Mouse (Mus musculus) ovary, postnatal 36 days (tissue): ENCODE measurements around the gene Bfsp1.

Experiments used
- DNase-seq: peaks from one replicate; pipeline ENCODE4 v3.0.0; 2022; ENCODE audit warnings: low spot score, mixed read lengths

Bfsp1 gene

DNA sequence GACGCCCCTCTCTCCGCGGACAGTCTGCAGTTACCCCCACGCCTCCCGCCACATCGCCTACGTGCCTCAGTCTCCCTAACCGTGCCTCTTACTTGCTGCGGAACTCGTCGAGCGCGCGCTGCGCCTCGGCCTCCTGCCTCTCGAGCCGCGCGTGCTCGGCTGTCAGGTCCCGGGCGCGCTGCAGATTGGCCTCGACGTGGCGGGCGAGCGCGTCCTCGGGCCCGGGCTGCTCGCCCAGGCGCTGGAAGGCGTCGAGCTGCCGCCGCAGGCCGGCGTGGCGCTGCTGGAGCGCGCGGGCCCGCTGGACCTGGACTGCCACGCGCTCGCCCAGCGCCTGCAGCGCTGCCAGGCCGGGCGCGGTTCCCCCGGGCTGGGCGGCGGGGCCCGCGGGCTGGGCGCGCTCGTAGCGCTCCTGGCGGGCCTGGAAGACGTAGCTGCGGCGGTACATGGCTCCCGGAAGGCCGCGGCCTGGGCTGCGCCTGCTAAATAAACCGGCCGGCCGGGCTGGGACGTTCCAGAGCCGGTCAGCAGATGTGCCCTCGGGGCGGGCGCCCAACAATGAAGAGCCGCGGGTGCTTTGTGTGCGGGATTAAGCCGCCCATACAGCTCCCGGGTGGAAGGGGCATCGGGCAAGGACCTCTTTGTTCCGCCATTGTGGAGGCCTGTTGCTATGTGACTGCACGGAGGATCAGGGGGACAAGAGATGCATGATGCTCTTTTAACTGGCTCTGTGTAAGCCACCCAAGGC is at the start of gene Bfsp1:
Gene Bfsp1, minus strand, starts transcription at position 690 of the 748 bp plus-strand sequence.
- peak; percentile 71 for DNase-seq

DNA sequence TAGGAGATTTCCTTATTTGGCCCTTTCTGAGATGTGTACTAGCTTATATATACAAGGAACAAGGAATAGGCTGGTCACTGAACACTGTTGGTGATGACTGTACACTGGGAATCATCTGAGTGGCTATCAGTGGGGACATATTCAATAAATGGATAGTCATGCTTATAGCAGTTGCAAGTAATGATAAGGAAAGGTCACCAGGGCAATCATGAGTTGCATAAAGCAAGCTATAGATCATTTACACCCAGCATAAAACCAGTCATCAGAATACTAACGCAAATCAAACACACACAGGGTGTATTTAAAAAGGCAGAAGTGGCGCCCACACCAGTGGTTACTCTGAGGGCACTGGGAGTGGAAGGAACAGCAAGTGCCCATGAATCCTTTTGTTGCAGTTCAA is 49.2 kb upstream of the Bfsp1 start:
- no peak for DNase-seq

DNA sequence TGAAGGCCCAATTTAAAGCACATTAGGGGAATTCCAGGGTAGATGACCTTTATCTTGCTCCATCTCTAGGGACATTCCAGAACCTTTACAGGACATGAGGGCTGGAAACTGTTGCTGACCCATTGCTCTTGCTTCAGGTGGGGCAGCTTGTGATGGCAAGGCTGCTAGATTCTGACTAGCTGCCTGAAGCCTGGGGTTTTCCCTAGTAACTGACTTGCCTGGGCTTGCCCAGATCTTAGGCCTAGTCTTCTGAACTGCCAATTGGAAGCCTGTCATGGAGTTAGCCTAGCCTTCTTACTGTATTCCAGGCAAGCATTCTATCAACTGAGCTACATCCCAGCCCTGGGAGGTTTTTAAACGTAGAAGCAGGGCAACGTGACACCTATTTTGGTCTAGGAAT is 46.3 kb upstream of the Bfsp1 start:
- no peak for DNase-seq

DNA sequence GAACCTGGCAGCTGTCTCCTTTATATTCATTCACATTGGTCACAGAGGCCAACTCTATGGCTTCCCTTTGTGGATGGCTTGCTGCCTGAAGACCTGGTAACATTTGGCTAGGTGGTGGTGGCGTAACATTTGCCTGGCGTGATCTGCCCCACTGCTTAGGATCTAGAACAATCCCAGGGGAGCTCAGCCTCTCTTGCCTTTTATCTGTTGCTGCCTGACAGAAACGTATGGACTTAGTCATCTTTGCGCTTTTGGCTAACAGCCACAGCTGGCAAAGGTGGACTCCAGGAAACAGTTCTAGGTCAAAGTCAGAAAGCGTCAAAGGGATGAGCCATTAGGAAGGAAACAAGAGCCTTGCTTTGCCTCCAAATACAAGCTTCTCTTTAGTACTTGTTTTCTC is 41.9 kb upstream of the Bfsp1 start:
- no peak for DNase-seq

DNA sequence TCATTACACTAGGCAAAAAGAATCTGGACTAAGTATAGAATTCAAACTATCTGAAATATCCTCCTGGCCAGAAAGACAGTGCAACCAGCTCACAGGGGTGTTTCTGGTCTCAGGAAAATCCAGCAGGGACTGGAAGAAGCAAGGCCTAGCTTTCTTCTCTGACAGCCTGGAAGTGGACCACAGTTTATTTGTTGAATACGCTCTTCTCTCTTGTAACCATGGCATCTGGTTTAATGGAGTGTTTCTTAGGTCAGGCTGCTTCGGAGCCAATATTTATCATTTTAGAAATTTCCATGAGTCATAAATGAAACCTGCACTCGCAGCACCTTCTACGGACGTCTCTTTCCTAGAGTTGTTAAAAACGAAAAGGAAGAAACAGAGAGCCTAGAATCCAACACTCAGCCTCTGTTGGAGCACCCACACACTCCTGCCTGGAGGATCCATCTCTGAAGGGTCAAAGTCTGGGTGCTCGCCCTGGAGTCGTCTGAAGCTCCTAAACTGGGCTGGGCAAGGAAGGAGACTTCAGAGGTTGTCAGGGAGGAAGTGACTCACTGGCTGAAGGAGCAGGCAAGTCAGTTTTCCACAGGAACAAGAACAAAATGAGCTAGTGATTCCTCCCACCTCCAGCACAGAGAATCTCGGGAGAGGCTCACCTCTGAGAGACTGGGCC is 40.5 kb upstream of the Bfsp1 start:
- DNase-seq, result no peak

DNA sequence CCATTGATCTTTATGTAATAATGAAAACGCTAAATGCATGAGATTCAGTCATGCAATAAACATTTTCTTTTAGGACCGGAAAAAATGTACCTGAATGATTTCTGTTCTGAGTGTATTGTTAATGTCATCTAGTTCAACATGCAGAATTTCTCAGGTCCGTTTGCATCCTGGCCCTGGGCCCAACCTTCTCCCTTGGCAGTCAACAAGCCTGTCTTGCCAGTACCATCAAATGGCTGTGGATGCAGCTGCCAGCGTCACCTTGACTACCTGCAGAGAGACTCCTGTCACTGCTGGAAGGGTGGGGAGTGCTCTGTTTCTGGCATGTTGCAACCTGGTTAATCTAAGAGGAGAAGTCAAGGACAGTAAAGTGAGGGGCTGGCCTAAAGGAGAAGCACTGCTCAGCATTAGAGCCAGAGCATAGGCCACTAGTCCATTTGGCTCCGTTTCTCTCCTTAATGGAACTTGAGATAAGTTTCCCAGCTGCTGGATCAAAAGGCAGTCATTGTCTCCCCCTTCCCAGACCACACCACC is 37.9 kb upstream of the Bfsp1 start:
- DNase-seq, result no peak

DNA sequence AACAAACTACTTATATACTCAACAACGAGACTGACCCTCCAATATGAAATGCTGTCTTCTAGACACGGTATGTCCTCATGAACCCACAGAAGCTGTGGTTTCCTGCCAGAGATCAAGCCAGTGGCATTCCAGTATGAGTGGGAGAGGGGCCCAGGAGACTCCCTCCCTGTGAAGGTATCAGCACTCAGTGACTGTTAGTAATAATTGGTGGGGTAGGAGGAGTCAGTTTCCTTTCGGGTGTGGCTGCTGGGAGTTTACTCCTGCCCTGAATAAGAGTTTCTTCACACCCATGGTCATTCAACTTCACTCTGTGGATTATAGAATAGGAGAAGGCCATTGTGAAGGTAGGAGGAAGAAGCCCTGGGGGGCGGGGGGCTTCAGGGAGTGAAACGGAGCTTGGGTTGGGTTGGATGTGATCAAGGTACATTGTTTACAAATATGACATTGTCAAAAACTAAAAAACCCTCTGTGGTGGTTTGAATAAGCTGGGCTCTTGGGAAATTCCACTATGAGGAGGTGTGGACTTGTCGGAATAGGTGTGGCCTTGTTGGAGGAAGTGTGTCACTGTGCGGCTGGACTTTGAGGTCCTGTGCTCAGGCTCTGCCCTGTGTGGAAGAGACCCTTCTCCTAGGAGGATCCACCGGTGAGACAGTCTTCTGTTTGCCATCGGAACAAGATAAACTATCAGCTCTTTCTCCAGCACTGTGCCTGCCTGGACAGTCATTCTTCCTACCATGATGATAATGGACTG is 36.7 kb upstream of the Bfsp1 start:
- no peak for DNase-seq

DNA sequence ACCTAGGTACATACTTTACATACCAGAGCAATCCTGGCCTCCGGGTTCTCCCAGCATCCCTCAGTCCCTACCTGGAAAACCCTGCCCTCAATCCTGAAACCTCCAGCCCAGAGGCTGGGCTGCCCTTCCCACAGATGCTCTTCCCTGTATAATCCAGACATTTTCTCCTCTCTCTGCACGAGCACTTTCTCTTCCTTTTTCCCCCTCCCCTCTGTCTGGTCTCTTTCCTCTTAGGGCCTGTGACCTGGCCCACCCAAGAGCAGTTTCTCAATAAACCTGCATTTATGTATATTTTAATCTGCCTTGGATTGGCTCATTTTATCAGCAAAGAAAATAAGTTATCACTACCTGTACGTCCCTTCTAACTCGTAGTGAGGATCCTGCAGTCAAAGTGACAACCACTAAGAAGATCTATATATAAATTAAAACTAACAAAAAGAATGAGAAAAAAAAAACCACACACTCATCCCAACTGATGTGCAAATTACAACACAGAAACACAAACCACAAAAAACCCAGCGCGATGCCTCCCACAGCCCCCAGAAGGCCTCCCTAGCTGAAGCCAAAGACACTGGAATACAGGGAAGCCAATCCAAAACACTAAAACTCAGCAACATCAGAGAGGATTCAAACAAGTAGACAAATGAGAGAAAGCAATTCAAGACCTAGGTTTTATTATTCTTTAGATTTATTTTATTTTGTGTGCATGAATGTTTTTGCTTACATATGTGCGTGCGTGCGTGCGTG is 28.5 kb upstream of the Bfsp1 start:
- DNase-seq, result no peak

DNA sequence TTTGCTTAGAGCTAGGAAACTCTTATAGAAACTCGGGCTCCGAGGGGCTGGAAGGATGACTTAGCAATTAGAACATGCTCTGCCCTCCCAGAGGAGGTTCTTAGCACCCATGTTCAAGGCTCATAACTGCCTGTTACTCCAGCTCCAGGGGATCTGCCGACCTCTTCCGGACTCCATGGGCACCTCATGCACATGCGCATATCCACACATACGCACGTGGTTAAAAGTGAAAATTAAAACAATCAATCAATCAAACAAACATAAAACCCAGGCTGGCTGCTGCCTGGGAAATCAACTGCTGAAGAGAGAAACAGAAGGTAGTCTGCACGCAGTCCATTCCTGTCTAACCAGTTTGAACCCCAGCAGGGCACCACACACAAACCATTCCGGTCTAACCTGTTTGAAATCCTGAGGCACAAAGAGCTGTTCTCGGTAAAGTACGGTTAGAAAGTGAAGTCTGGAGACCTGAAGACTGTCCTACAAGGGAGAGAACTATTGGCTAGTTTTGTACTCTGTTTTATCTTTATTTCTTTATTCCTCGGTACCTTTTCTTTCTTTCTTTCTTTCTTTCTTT is 27.0 kb upstream of the Bfsp1 start:
- DNase-seq, result no peak

DNA sequence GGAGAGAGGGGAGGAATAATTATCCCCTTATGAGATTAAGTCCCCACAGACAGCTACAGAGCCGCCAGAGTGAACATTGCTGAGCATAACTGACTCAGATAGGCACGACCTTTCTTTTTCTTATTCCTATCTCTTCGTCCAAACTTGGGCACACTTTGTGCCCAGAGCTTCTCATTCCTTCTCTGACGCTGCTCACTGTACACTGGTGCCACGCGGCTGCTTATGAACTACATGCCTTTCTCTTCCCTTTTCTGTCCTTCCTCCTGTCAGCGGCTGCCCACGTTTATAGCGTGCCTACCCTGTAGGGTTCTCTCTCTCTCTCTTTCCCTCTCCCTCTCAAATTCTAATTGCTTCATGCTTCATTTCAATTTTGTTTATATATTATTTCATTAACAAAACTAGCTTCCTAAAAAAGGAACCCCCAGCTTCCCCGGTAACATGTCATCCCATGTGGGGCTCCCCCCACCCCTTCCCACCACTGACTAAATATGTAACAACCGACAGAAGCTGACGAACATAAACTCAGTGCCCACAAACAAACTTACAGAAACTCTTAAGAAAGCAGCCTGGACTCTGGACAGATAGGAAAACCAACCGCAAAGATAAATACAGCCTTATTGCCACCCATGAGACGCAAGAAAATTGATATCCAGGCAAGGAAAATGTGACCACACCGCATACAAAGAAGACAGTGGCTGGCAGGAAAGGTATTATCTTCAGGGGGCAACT is 26.3 kb upstream of the Bfsp1 start:
- no peak for DNase-seq

DNA sequence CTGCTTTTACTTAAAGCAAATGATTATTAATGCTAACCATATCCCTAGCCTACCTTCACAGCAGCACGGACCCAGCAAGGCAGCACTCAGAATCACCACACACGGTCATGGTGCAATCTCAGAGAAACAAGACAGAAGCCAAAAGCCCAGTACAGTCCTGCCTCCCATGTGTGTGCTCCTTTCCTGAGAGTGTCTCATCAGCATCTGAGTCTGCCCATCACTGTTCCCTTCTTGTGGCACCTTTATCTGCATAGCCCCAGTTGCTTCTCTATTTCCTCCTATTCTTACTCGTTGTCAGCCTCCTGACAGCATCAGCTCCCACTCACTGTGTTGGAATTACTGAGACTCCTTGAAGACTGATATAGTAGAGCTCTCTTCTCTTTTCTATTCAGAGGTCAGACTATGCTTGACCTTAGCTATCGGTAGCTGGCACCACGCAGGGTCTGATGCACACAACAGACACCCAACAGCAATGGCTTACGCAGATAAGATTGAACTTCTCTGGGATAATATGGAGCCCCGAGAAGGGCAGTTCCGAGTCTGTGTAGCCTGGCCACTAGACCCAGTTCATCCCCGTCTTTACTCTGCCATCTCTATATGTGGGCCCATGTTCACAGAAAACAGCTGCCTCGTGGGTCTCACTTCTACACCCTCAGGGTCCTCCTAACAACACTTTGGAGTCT is 19.8 kb upstream of the Bfsp1 start:
- DNase-seq, result no peak

DNA sequence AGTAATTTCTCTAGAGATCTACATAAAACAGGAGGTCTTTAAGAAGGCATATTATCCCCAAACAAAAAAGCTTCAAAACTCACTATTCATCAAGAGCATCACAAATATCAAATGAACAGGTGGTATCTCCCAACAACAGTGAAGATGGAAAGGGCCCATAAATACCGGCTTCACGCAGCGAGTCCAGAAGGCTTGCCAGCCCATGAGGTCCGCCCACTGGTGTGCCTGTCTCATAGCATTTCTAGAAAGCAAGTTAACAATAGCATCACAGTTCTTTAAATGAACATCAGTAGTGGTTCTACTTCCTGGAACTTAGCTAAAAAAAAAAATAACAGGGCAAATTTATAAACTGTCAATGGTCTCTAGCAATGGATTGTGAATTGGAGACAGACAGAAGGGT is 19.0 kb upstream of the Bfsp1 start:
- DNase-seq, result no peak

DNA sequence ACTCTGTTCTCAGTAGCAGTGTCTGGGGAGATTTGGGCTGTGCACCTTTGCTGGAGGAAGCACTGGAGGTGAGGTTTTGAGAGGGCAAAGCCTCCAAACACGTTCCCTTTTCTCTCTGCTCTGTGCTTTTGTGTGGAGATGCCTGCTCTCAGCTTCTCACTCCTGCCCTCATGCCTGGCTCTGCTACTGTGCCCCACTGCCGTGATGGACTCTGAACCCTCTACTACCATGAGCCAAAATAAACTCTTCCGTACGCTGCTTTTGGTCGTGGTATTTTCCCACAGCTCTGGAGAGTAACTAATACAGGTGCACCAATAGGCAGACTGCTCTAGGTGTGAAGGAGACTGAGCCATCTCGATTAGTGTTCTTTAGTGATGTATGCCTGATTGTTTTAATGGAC is 16.3 kb upstream of the Bfsp1 start:
- no peak for DNase-seq

DNA sequence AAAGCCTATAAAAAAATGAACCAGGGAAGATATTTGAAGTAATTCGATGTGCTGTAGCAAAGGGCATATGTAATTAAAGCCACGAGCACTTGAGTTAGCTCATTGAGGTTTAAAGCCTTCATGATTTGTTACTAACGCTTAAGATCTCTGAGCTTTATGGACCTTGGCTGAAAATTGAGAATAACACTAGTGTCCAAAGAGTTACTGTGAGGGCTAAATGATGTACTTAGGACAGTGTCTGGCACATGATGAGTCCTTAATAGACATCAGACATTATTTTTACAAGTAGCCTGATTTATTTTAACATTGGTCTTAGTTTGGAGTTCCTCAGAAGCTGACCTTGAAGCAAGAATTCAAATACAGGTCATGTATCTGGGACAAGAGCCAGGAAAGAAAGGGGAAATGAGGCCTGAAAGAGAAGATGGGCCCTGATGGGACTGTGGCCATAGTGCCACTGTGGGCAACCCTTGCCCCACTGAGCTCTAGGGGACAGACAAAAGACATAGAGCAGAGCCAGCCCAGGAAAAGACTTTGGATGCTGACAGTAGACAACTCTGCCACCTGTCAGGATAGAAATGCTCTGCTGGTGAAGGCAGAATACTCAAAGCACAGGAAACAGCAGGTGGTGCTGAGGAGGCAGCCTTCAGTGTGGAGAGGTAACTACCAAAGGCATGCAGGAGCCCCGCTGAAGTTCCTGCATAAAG is 14.1 kb upstream of the Bfsp1 start:
- DNase-seq, result no peak

DNA sequence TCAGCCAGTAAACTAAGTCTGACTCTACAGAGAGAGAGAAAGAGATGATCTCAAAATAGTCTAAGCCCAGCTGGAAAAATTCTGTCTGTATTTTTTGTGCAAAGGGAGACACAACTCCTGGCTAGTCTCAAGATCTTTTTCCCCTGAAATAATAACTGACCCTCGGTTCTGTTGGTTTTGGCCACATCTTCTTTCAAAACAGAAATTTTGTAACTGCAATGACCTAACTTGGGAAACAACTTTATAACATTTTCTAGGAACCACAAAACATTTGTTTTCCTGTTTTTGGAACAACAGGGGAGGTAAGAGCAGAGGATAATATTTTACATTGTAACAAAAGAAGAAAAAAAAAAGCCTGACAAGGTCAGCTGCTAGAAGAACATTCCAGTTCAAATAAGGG is 13.1 kb upstream of the Bfsp1 start:
- DNase-seq, result no peak

DNA sequence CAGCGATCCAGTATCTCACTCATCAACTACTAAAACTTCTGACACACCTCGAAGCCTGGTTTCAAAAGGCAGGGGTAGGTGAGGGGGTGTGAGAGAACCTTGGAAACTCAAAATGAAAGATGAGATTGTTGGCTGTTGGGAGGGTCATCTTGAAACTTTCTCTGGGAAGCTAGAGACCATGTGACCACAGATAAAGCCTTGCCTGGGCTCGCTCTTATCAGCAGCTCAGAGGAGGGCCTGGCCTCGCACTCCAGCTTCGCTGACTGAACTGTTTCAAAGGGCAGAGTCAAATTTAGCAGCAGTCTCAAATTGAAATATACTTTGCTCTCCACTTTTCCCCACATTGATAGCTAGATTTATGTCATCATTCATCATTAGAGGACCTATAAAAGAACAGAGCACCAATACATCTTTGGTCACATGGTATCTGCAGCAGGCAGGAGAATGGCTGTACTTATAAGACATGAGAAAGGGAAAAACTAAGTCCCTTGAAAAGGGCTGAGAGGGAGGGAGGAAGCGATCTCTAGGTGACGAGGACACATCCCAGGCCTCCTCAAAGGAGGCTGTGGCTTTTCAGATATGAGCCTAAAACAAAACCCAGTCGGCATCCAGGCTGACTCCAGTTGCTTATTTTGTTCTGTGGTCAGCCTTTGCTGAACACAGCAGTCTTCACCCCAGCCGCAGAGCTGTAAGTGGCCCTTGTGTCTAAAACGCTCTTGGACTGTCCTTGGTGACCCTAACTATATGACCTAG is 8.1 kb upstream of the Bfsp1 start:
- DNase-seq, result peak; percentile 59

DNA sequence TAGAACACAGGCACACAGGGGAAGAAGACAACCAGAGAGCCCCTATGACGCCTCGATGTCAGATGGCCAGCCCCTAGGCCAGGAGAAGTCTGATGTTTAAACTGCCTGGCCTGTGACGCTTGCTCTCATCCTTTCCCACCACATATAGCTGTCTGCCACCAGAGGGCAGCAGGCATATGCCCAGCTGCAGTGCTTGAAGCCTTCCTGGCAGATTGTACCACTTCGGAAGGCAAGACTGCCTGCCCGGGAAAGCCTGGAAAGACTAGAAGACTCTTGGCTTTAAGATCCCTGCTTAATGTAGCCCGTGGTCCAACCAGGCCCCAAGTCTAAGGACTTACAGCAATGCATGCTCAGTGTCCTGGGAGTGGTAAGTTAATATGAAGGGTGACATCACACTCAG is 4.4 kb upstream of the Bfsp1 start:
- DNase-seq, result peak; percentile 77

DNA sequence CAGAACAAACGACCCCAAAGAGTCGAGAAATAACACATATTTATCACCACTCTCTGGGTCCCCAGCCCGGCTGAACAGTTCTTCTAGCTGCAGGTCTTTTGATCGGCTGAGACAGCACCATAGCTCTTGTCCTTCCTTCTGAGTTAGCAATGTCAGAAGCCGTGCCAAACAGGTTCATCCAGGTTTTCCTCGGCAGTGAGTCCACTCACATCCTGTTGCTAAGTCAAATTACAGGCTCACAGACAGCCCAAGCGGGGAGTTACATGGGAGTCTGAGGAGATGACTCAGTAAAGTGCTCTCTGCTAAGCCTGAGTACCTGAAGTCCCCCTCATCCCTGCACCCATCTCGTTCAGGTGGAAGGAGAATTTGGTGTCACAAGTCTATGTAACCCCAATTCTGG is 1.6 kb upstream of the Bfsp1 start:
- DNase-seq, result no peak

DNA sequence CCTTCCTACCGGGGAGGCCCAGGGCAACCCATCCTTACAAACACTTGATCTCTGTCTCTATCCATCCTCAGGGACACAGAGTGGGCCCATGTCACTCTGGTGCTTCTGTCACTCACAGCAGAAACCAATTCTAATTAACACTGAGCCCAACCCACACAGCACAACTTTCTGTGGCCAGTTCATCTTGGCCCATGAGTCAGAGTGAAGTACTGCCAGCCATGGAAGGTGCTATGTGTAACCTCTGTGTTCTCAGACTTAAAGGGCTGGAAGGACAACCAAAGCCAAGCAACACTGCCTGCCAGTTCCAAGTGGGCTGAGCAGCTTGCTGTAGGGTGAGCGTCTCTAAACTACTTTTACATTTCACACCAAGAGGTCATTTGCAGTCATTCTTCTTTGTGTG is 3.8 kb downstream of the Bfsp1 start:
- no peak for DNase-seq
